Mouse (Mus musculus) monocyte, adult 2 months (primary cell): ENCODE measurements around the gene Actg1.

Experiments used
- DNase-seq, 2 experiments: peaks; one replicate each; pipeline ENCODE4 v3.0.0; 2022; ENCODE audit warnings: low spot score in 2 of 2, low read depth in 1 of 2

Gene Actg1

GRCm38 (mm10) chr11:120347791-120348683 is at the start of gene Actg1:
TSS of gene Actg1 (minus strand) at chr11:120348542.
- DNase-seq = peak in 1 of 2 experiments; percentile 50

DNA sequence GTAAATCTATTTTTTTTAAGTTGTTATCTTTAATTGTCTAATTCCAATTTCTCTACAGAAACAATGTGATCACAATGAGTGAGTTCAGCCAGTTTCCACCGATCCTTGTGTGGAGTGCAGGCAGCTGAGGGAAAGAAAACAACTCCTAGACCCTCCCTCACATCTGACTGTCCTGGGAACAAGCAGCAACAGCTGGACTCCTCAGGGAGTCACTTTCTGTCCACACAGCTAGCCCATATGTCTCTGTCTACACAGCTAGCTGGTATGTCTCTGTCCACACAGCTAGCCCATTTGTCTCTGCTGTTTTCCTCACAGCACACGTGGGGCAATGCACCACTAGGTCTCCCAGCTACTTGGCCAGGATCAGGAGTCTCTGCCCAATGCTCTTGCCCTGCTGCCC is 49.3 kb upstream of the Actg1 start:
- no peak for DNase-seq

DNA sequence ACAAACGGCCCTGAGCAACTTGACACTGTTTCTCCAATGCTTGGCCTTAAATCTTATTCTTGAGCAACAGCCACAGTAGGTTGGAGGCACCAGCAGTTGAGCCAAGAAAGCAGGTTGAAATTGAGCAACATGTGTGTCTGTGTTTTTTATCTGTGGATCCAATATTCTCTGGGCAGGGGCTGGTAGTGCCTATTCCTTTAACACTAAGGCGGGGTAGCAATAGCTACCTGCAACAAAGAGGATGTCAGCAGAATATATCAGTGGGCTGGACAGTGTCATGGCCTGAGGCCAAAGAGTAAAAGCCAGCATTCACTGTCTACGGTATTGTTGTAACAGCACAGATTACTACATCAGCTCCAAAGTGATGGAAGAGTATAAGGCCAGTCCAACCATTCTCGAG is 47.3 kb upstream of the Actg1 start:
- no peak for DNase-seq

- DNase-seq = no peak
These were observed 40.2 kb upstream of the Actg1 start for GRCm38 (mm10) chr11:120388580-120388979.

- no peak for DNase-seq
These were observed 38.8 kb upstream of the Actg1 start for GRCm38 (mm10) chr11:120387157-120387556.

- no peak for DNase-seq
These were observed 38.3 kb upstream of the Actg1 start for GRCm38 (mm10) chr11:120386632-120387031.

DNA sequence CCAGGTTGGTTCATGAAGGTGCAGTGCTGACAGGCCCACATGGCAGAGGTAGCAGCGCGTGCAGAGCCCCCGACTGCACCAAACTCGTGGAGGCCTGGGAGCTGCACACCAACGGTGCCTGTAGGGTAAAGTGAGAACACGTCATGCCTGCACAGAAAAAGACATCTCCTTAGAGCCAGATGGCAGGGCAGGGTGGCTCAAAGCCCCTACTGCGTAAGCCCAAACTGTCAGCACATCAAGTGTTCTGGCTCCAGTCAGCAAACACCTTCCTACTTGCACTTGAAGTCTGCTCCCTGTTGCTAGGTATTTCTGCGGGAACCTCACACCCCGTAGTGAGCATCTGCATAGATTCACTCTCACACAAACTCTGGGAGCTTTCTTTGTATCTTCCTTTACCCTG is 34.2 kb upstream of the Actg1 start:
- DNase-seq = no peak

DNA sequence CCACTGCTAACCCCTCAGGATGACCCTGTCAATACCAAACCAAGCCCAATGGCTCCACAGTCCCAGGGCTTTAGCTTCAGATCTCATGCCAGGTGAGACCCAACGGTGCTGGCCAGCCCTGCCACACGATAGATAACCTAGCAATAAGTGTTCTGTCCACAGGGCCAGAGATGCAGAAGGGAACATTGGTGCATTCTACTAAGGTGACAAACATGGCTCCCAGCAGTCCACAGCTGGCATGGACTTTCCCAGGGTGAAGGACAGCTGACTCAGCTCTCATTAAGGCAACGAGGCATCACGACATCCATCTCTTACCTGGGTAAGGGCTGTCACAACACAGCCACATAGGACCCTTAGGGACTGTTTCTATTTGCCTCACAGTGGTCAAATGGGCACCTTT is 32.8 kb upstream of the Actg1 start:
- DNase-seq = no peak

DNA sequence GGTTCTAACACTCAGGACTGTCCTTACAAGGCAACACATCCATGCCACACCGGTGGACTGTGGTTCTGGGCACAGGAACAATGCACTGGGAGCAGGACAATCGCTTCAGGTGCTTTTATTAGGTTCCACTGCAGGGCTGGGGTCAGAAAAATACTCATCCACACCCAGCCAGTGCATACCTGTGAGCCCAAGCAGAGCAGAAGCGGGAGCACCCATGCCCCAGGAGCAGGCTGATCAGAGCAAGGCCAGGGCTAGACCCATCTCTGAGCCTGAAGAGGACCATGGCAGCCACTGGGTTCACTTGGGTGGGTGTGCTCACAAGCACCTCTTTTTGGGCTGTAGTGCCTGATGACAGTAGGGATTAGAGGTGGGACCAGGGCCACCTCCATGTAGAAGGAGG is 31.9 kb upstream of the Actg1 start:
- DNase-seq = no peak

GRCm38 (mm10) chr11:120378611-120379540 is 30.5 kb upstream of the Actg1 start, which contains the start of gene Faap100:
TSS of gene Faap100 (minus strand) at chr11:120378764.
- peak; percentile 64 to 82 for DNase-seq

DNA sequence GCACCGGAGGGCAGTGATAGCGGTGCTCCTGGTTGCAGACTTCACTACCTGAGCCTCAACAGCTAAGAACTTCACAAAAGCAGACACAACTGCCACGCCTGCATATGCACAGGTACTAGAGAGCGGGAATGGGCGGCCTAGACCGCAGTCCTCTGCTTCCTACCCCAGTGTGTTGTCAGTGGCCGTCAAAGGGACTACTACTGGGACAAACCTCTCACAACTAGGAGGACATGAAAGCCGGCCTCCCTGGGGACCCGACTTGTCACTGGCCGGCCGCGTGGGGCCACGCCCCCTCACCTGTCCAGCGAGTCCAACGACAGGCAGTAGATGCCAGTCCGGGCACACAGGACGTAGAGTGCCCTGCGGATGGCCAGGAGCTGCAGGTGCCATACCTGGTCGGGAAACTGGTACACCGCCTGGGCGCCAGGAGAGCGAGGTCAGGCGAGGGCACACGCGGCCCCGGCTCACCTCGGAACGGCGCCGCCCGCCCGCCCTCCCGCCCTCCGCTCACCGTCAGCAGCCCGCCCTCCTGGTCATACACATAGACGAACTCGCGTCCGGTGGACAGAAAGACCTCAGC is 29.8 kb upstream of the Actg1 start:
- no peak for DNase-seq

DNA sequence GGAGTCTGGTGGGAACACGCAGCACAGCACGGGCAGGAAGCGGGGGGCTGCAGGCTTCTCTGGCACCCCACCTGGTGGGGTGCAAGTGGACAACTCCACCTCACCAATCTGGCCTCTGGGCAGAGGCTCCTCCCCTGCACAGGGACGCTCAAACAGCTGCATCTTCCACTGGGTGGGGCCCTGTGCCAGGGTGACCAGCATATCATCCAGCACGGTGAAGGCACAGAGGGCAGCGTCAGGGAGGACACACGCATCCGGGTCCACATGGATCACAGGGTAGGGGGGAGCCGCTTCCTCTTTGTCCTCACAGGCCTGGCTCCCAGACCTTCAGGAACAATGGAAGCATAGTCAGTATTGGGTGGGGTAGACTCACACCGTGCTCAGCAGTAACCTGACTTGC is 29.0 kb upstream of the Actg1 start:
- DNase-seq = no peak

- no peak for DNase-seq
These were observed 28.2 kb upstream of the Actg1 start for GRCm38 (mm10) chr11:120376302-120377160.

GRCm38 (mm10) chr11:120375324-120375723 is 27.0 kb upstream of the Actg1 start:
- no peak for DNase-seq

DNA sequence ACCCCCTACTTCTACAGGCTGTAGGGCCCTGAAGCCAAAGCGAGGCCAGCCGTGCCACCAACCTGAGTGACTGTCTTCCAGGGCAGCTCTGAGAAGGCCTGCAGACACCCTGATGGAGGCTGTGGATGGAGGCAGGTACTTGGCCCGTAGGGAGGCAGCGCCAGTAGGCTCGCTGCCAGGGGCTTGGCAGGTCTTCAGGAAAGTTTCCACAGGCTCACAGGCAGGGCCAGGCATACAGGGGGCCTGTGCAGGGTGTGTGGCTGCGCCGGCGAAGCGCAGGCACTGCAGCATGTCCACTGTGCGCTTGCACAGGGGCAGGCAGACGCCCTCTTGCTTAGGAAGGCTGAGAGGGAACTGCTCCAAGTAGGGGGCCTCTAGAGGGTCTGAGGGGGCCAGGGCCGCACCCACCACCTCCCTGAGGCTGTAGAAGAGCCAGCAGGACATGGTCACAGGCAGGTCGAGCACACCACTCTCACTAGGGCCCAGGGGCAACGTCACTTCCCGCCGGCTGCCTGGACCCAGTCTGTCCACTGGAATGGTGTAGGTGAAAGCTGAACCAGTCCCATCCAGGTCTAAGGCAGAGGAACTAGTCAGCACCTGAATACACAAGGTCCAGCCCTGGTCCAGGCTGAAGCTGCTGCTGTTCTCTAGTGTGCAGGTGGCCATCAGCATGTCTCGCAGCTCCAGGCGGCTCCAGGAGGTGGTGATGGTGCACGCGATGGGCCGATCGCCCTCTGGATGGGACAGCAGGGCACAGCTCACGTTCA is 25.7 kb upstream of the Actg1 start:
- no peak for DNase-seq

- no peak for DNase-seq
These were observed 24.7 kb upstream of the Actg1 start for GRCm38 (mm10) chr11:120373025-120373424.

GRCm38 (mm10) chr11:120369656-120370055 is 21.3 kb upstream of the Actg1 start:
- DNase-seq = peak in 1 of 2 experiments; percentile 54

- no peak for DNase-seq
These were observed 18.2 kb upstream of the Actg1 start for GRCm38 (mm10) chr11:120366443-120367027.

DNA sequence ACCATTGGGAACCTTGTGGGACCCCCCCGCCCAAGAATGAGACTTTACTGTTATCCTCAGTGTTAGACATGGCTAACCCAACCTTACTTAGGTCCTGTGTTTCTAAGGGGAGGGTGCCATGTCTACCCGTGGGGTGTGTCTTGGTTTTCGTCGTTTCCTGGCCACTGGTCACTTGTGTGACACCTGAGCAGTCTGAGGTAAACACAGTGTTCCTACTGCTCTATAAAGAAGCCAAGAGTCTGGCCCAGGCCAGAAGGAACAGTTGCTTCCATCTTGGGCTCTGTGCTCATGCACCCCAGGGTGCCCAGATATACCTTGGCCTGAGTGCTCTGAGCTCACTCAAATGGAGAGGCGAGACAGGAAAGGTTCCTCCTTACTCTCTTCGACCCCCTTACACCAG is 14.5 kb upstream of the Actg1 start:
- DNase-seq = no peak
